Mouse (Mus musculus) T-helper 2 cell (primary cell): ENCODE measurements around the gene Foxc1.

Experiments
- in situ Hi-C: fragments of 300-600 bp; cut with MboI, MseI; formaldehyde crosslinking; loops from one replicate; pipeline ENCODE4 v1.15.1; 2025; ENCODE audit warnings: high pct_unique_total_duplicates

Foxc1 gene

GRCm38 (mm10) chr13:31806428-31806832, at the start of gene Foxc1:
Gene Foxc1 (plus strand): TSS chr13:31806633.
- in situ Hi-C loops: no loop called here

GRCm38 (mm10) chr13:31760411-31760810, 46.0 kb upstream of the Foxc1 start:
- in situ Hi-C loops: loop anchor here (10.0 kb wide), 1 partner anchor 94 kb away; no protein-coding TSS in a partner anchor

- in situ Hi-C loops: loop anchor here (10.0 kb wide), 1 partner anchor 94 kb away; no protein-coding TSS in a partner anchor
Measured at GRCm38 (mm10) chr13:31761057-31761456, 45.4 kb upstream of the Foxc1 start.

- in situ Hi-C loops: loop anchor here (10.0 kb wide), 1 partner anchor 90 kb away; no protein-coding TSS in a partner anchor
Measured at GRCm38 (mm10) chr13:31764419-31764818, 42.0 kb upstream of the Foxc1 start.

GRCm38 (mm10) chr13:31765564-31765963, 40.9 kb upstream of the Foxc1 start:
- in situ Hi-C loops: loop anchor here (10.0 kb wide), 1 partner anchor 89 kb away; no protein-coding TSS in a partner anchor

GRCm38 (mm10) chr13:31772882-31773281, 33.6 kb upstream of the Foxc1 start:
- in situ Hi-C loops: no loop called here

GRCm38 (mm10) chr13:31775762-31776161, 30.7 kb upstream of the Foxc1 start:
- in situ Hi-C loops: no loop called here

GRCm38 (mm10) chr13:31779281-31779981, 27.0 kb upstream of the Foxc1 start:
- in situ Hi-C loops: no loop called here

- in situ Hi-C loops: no loop called here
Measured at GRCm38 (mm10) chr13:31780299-31780698, 26.1 kb upstream of the Foxc1 start.

- in situ Hi-C loops: no loop called here
Measured at GRCm38 (mm10) chr13:31782063-31782462, 24.4 kb upstream of the Foxc1 start.

GRCm38 (mm10) chr13:31784757-31785156, 21.7 kb upstream of the Foxc1 start:
- in situ Hi-C loops: no loop called here

- in situ Hi-C loops: loop anchor here (5.0 to 10.0 kb wide), 2 partner anchors 502 to 875 kb away; no protein-coding TSS in a partner anchor
Measured at GRCm38 (mm10) chr13:31792480-31793132, 13.8 kb upstream of the Foxc1 start.

GRCm38 (mm10) chr13:31793163-31793562, 13.3 kb upstream of the Foxc1 start:
- in situ Hi-C loops: loop anchor here (5.0 to 10.0 kb wide), 2 partner anchors 502 to 874 kb away; no protein-coding TSS in a partner anchor

GRCm38 (mm10) chr13:31797346-31797745, 9.1 kb upstream of the Foxc1 start:
- in situ Hi-C loops: loop anchor here (5.0 to 10.0 kb wide), 2 partner anchors 497 to 615 kb away; no protein-coding TSS in a partner anchor

- in situ Hi-C loops: loop anchor here (5.0 to 10.0 kb wide), 2 partner anchors 497 to 614 kb away; no protein-coding TSS in a partner anchor
Measured at GRCm38 (mm10) chr13:31798075-31798474, 8.4 kb upstream of the Foxc1 start.

- in situ Hi-C loops: loop anchor here (5.0 kb wide), 2 partner anchors 156 to 416 kb away; no protein-coding TSS in a partner anchor
Measured at GRCm38 (mm10) chr13:31800581-31801576, 5.6 kb upstream of the Foxc1 start.

- in situ Hi-C loops: loop anchor here (5.0 kb wide), 2 partner anchors 155 to 415 kb away; no protein-coding TSS in a partner anchor
Measured at GRCm38 (mm10) chr13:31801703-31802305, 4.6 kb upstream of the Foxc1 start.

GRCm38 (mm10) chr13:31802447-31802846, 4.0 kb upstream of the Foxc1 start:
- in situ Hi-C loops: loop anchor here (5.0 kb wide), 2 partner anchors 155 to 415 kb away; no protein-coding TSS in a partner anchor

GRCm38 (mm10) chr13:31803166-31804093, 3.0 kb upstream of the Foxc1 start:
- in situ Hi-C loops: loop anchor here (5.0 kb wide), 2 partner anchors 154 to 414 kb away; no protein-coding TSS in a partner anchor
